Comparison of ENCODE assay signal across 7 mouse cellular contexts in the genomic region with DNA sequence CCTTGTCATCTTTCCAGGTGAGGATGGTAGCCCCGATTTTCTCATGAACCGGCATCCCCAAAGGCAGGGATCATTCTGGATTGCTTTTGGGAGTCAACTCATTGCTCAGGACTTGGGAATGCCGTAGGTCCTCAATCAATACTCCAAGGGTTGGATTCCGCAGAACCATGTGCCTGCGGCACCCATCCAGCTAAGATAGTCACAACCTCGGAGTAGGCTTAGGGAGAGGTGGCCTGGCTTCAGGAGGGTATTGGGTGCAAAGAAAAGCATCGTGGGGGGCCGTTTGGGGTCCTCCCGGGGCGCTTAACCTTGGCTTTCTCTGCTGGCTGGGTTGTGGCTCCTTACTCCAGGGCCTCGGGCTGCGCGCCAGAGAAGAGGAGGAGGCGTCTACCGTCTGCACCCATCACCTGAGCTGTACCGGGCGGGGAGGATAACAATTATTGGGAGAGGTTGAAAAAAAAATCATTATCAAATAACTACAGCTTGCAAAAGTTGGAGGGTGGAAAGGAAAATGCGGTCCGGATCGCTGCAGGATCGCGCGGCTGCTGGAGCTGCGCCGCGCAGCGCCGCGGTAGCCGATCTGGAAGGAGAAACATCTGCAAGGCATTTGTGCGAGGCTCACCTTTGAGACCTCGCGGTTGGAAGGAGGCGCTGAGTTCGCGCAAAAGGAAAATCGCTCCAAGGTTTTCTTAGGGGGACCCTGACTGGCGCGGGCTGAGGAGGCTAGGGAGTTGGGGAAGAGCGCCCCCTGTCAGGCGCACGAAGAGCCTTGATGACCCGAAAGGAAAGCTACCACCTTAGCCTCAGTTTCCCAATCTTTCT. TPM values are rescaled to one million over a fixed set of nuclear protein-coding genes. Genes with fewer than 3 reads are reported as not detected.
DNase-seq lines count a peak whose midpoint lies in the region; ATAC-seq and TF ChIP-seq lines count a peak whose summit lies in the region.

No protein-coding gene starts in this region.

- H3K4me2 ChIP-seq in intestine, postnatal 0 days (replicated peaks; ENCODE audit: low read depth), result peak overlapping the region; percentile 72
- H3K4me2 ChIP-seq in limb, embryonic 12.5 days, result peak overlapping the region; percentile 72
- peak overlapping the region; percentile 68 for H3K4me2 ChIP-seq in midbrain, embryonic 14.5 days (ENCODE audit: low read length)

- TF ChIP-seq CTCF in intestine, postnatal 0 days (IDR thresholded peaks at IDR 0.05; ENCODE audit: low read depth), result peak; percentile 85

- H3K9me3 ChIP-seq in intestine, postnatal 0 days (ENCODE audit: control insufficient read depth), result no peaks in the 10 kb centered on the region
- H3K9me3 ChIP-seq in limb, embryonic 12.5 days, result no peaks in the 10 kb centered on the region
- no peaks in the 10 kb centered on the region for H3K9me3 ChIP-seq in midbrain, embryonic 14.5 days (ENCODE audit: control insufficient read depth, low read length)

- H3K27me3 ChIP-seq in intestine, postnatal 0 days (replicated peaks; ENCODE audit: control insufficient read depth, insufficient read depth, low read length), result 0 out of 2 replicates have a peak, but pooled peaks cover 3% of the 10 kb centered on the region
- peaks cover 67% of the 10 kb centered on the region for H3K27me3 ChIP-seq in limb, embryonic 12.5 days
- H3K27me3 ChIP-seq in midbrain, embryonic 14.5 days (ENCODE audit: control insufficient read depth, insufficient read depth, low read length), result peaks cover 15% of the 10 kb centered on the region

- H3K4me3 ChIP-seq in intestine, postnatal 0 days (ENCODE audit: low read depth, low read length), result peak overlapping the region; percentile 34
- H3K4me3 ChIP-seq in limb, embryonic 12.5 days (replicated peaks), result peak overlapping the region; percentile 36
- H3K4me3 ChIP-seq in midbrain, embryonic 14.5 days (replicated peaks; ENCODE audit: low read depth, low read length), result peak overlapping the region; percentile 35

- no peaks in the 10 kb centered on the region for H3K36me3 ChIP-seq in intestine, postnatal 0 days (ENCODE audit: control insufficient read depth, insufficient read depth)
- no peaks in the 10 kb centered on the region for H3K36me3 ChIP-seq in limb, embryonic 12.5 days
- H3K36me3 ChIP-seq in midbrain, embryonic 14.5 days (ENCODE audit: control insufficient read depth, insufficient read depth, low read length), result no peaks in the 10 kb centered on the region

- H3K4me1 ChIP-seq in intestine, postnatal 0 days (replicated peaks; ENCODE audit: control insufficient read depth, insufficient read depth, low read length), result peaks cover 4% of the 10 kb centered on the region; the same call in 1 of the 2 replicates
- H3K4me1 ChIP-seq in limb, embryonic 12.5 days (replicated peaks), result peaks cover 26% of the 10 kb centered on the region
- peaks cover 14% of the 10 kb centered on the region for H3K4me1 ChIP-seq in midbrain, embryonic 14.5 days (ENCODE audit: control insufficient read depth, insufficient read depth, low read length)

- 3% methylated on average over 43 of the region's 43 CpGs for WGBS in intestine, postnatal 0 days
- WGBS in limb, embryonic 12.5 days, result 2% methylated on average over 43 of the region's 43 CpGs
- 3% methylated on average over 43 of the region's 43 CpGs for WGBS in midbrain, embryonic 14.5 days

- ATAC-seq in granulocyte monocyte progenitor cell, adult 5-6 weeks (replicated peaks; ENCODE audit: poor library complexity, severe bottlenecking), result peak; percentile 25
- ATAC-seq in intestine, postnatal 0 days, result peak; percentile 61
- ATAC-seq in limb, embryonic 12.5 days (ENCODE audit: insufficient number of reproducible peaks, insufficient read depth, low FRiP score, low TSS enrichment, low read depth), result peak; percentile 66; the same call in 1 of the 2 replicates
- ATAC-seq in midbrain, embryonic 14.5 days (ENCODE audit: low FRiP score, low TSS enrichment), result no peak

- H3K9ac ChIP-seq in intestine, postnatal 0 days (ENCODE audit: low read depth, low read length), result peak overlapping the region; percentile 31; the same call in 1 of the 2 replicates
- peak overlapping the region; percentile 42; the same call in 1 of the 2 replicates for H3K9ac ChIP-seq in limb, embryonic 12.5 days (replicated peaks)
- H3K9ac ChIP-seq in midbrain, embryonic 14.5 days (replicated peaks; ENCODE audit: low read length), result 0 out of 2 replicates have a peak overlapping the region, but pooled peaks have one; percentile 16

- no peak overlapping the region for H3K27ac ChIP-seq in intestine, postnatal 0 days (ENCODE audit: low read depth, low read length)
- no peak overlapping the region for H3K27ac ChIP-seq in limb, embryonic 12.5 days
- H3K27ac ChIP-seq in midbrain, embryonic 14.5 days (replicated peaks; ENCODE audit: low read depth, low read length), result no peak overlapping the region

- DNase-seq in adrenal gland, adult 8-10 months, result peak; percentile 13
- DNase-seq in embryo, embryonic 11.5 days (ENCODE audit: low read depth, low spot score), result peak; percentile 73
- DNase-seq in midbrain, embryonic 14.5 days, result peak; percentile 85
- DNase-seq in spleen, adult 12 weeks (ENCODE audit: low spot score), result peak; percentile 73

RNA-seq across cellular contexts. Expression of gene Cux1, which starts 55.6 kb away (rescaled TPM):
- total RNA-seq in adrenal gland, adult 8-10 months (2022), result 100 to 1,000 TPM in 2 of 4 experiments, 10 to 100 TPM in 2; 88.2 to 135 (median 105) TPM
- total RNA-seq in granulocyte monocyte progenitor cell, adult 5-6 weeks (2014; fragmentation: Nextera tagmentation), result 109 and 110 TPM in 2 replicates
- total RNA-seq in granulocyte monocyte progenitor cell, adult 5-6 weeks (2017), result 86.0 and 94.1 TPM in 2 replicates
- 29.4 and 31.2 TPM in 2 replicates for polyA plus RNA-seq in intestine, postnatal 0 days (2015; fragmentation: Nextera tagmentation; extraction: Ambion mirVana)
- polyA plus RNA-seq in limb, embryonic 12.5 days (2016; fragmentation: Nextera tagmentation; extraction: Ambion mirVana), result 82.3 and 84.4 TPM in 2 replicates
- 109 and 112 TPM in 2 replicates for polyA plus RNA-seq in midbrain, embryonic 14.5 days (2014; fragmentation: Nextera tagmentation; extraction: Ambion mirVana)

Comparison
In these comparisons a context has a peak if more than half of its experiments do, and no peak if none do; other contexts are left out.
1. DNase-seq: peak in every context shown above with its lines; median percentile 85 in midbrain, embryonic 14.5 days; 73 in embryo, embryonic 11.5 days; 73 in spleen, adult 12 weeks; 13 in adrenal gland, adult 8-10 months.